Mouse (Mus musculus) heart, adult 18-20 months (tissue): ENCODE data around the gene Kcnc3. TPM values are rescaled to one million over a fixed set of nuclear protein-coding genes. Genes with fewer than 3 reads are reported as not detected.

ENCODE experiments used
- DNase-seq, 2 experiments: peaks; one replicate each; pipeline ENCODE4 v3.0.0; 2021 to 2022; ENCODE audit warnings: mixed read lengths in 1 of 2
- total RNA-seq, 2 experiments: library from RNA; stranded (reverse); gene quantifications; 2 replicates each; pipeline ENCODE4 v1.2.3; 2021

Kcnc3 gene
- total RNA-seq, 2 experiments from 2014 or later: 2.4 to 2.6 TPM

DNA sequence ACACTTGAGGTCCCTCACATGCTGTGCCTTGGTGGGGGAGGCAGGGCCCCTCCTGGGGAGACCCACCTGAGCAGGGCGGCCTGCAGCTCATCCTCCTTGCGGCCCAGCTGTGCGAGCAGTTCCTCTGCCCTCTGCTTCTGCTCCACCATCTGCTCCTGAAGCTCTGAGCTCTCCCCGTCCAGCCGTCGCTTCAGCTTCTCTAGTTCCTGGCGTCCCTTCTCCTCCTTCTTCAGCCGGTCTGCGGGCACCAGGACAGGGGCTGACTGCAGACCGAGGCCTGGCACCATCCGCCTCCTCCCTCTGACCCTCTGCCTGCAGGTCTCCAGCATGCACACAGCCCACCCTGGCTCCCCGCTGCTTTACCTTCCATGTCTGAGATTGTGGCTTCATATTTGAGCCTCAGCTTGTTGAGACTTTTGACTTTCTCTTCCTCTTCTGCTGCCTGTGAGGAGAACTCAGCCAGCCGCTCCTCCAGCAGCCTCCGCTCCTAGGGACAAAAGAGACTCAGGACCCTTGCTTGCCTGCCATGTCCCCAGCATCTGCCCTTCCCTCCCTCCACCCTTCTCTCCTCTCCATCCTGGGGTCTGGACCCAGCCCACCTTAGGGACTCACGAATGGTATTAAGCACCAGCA, 38.1 kb downstream of the Kcnc3 start:
- DNase-seq: no peak

GRCm38 (mm10) chr7:44630437-44630836, 40.0 kb downstream of the Kcnc3 start:
- no peak for DNase-seq

- DNase-seq: no peak
Observed at GRCm38 (mm10) chr7:44632676-44633075, 42.2 kb downstream of the Kcnc3 start.

- DNase-seq: peak in 1 of 2 experiments; percentile 7
Observed at GRCm38 (mm10) chr7:44633407-44633806, 42.9 kb downstream of the Kcnc3 start.

DNA sequence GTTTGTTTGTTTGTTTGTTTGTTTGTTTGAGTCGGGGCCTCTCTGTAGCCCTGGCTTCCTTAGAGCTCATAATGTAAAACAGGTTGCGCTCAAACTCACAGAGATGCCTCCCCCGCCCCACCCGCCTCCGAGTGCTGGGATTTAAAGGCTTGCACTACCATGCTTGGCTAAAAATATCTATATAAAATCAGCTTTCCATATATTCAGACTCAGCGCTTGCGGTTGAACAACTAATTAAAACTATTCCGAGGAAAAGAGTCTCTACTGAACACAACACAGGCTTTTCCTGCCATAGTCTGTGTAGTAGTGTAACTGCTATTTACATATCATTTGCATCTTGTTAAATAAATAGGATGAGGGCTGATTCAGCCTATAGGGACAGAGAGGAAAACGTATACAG, 46.2 kb downstream of the Kcnc3 start:
- DNase-seq: no peak

DNA sequence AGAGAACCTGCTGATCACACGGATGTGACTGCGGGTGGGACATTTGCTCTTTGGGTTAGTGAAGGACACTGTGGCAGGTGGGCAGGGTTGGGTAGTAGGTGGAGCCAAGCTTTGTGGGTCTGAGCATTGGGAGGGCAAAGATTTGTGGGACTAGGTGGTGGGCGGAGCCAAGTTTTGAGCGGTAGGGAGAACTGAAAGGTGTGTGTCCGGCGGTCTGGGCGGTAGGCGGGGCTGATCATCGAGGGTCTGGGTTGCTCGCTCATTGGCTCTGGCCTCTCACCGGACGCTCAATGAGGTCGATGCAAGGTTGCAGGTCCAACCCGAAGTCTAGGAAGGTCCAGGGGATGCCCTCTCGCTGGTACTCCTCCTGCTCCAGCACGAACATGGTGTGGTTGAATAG, 48.2 kb downstream of the Kcnc3 start:
- no peak for DNase-seq

- DNase-seq: no peak
Observed at GRCm38 (mm10) chr7:44640843-44641605, 50.6 kb downstream of the Kcnc3 start.

GRCm38 (mm10) chr7:44641887-44642286, 51.4 kb downstream of the Kcnc3 start:
- DNase-seq: peak in 1 of 2 experiments; percentile 33

DNA sequence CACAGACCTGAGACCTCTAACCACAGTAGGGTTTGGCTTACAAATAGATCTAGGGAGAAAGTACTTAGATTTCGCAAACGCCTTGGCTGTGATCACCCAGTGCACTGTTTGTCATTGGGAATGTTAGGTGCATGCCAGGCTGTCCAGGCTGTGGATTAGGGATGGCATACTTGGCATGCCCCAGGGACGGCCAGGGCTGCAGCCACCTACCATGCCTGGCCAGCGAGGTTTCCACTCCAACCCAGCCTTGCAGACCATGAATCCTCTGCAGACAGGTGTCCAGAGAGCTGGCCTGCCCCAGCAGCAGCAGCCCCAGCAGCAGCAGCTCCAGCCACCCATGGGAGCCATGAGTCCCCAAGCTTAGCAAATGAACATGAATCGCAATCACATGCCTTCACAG, 54.8 kb downstream of the Kcnc3 start:
- peak; percentile 19 to 28 for DNase-seq

- DNase-seq: peak; percentile 45 to 61
Observed at GRCm38 (mm10) chr7:44645951-44646350, 55.5 kb downstream of the Kcnc3 start.

- peak; percentile 61 to 85 for DNase-seq
Observed at GRCm38 (mm10) chr7:44647042-44647724, 56.7 kb downstream of the Kcnc3 start.

GRCm38 (mm10) chr7:44647729-44648128, 57.3 kb downstream of the Kcnc3 start:
- peak; percentile 63 for DNase-seq

DNA sequence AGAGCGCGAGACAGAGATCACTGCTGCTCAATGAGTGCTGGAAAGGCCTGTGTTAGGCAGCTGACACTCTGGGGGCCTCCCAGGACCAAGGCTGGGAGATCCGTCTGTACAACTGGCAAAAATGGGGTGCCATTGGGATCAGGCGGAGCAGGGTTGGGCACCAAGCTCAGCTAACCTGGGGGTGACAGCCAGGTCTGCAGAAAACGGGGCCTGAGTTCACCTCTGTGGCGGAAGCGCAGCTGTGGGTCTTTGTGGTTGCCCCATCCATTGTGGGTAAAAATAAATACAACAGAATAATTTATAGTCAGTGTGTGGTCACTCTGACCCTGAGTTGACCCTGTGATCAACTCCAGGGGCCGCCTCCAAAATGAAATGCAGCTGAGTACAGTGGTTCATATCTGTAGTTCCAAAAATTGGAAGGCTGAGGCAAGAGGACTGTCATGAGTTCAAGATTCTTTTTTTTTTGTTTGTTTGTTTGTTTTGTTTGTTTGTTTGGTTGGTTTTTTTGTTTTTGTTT, 58.7 kb downstream of the Kcnc3 start:
- peak in 1 of 2 experiments; percentile 10 for DNase-seq

GRCm38 (mm10) chr7:44649990-44650389, 59.5 kb downstream of the Kcnc3 start:
- peak in 1 of 2 experiments; percentile 64 for DNase-seq

GRCm38 (mm10) chr7:44651416-44651815, 61.0 kb downstream of the Kcnc3 start:
- no peak for DNase-seq

- no peak for DNase-seq
Observed at GRCm38 (mm10) chr7:44653773-44654172, 63.3 kb downstream of the Kcnc3 start.

Other genes starting within 250 kb of the Kcnc3 start
- gene Syt3, start 206.6 kb upstream of the Kcnc3 start, total RNA-seq: 1 to 10 TPM; 2.3 to 2.9 TPM
- under 1 TPM; 0.30 to 0.31 TPM for gene 1700008O03Rik, start 204.8 kb upstream of the Kcnc3 start, total RNA-seq
- gene Lrrc4b, start 161.6 kb upstream of the Kcnc3 start, total RNA-seq: 10 to 100 TPM; 31.2 to 66.0 TPM
- 1 to 10 TPM in 1 of 2 experiments, under 1 TPM in 1; 0.41 to 1.4 TPM for gene Aspdh, start 125.3 kb upstream of the Kcnc3 start, total RNA-seq
- 100 to 1,000 TPM in 1 of 2 experiments, 10 to 100 TPM in 1; 98.6 to 108 TPM for gene Josd2, start 122.7 kb upstream of the Kcnc3 start, total RNA-seq
- 10 to 100 TPM; 79.6 to 85.6 TPM for gene Emc10, start 94.1 kb upstream of the Kcnc3 start, total RNA-seq
- 1 to 10 TPM; 1.6 to 4.3 TPM for gene Fam71e1, start 94.1 kb upstream of the Kcnc3 start, total RNA-seq
- 10 to 100 TPM; 10.2 to 10.8 TPM for gene Mybpc2, start 66.0 kb upstream of the Kcnc3 start, total RNA-seq
- gene Spib, start 58.6 kb upstream of the Kcnc3 start, total RNA-seq: 1 to 10 TPM in 1 of 2 experiments, under 1 TPM in 1; 0.37 to 4.8 TPM
- gene Pold1, start 41.8 kb upstream of the Kcnc3 start, total RNA-seq: 10 to 100 TPM; 12.6 to 16.2 TPM
- 10 to 100 TPM; 43.9 to 47.3 TPM for gene Nr1h2, start 36.7 kb upstream of the Kcnc3 start, total RNA-seq
- gene Napsa, start 18.3 kb upstream of the Kcnc3 start, total RNA-seq: 1 to 10 TPM in 1 of 2 experiments, under 1 TPM in 1; 0.82 to 4.4 TPM
- 10 to 100 TPM; 86.9 to 95.7 TPM for gene Myh14, start 80.2 kb downstream of the Kcnc3 start, total RNA-seq
- gene Izumo2, start 118.1 kb downstream of the Kcnc3 start, total RNA-seq: not detected
- 10 to 100 TPM; 23.9 to 30.9 TPM for gene Vrk3, start 157.7 kb downstream of the Kcnc3 start, total RNA-seq
- gene Zfp473, start 160.4 kb downstream of the Kcnc3 start, total RNA-seq: not detected
- 10 to 100 TPM; 25.4 to 26.0 TPM for gene Nup62, start 225.4 kb downstream of the Kcnc3 start, total RNA-seq
- gene Il4i1, start 225.7 kb downstream of the Kcnc3 start, total RNA-seq: 1 to 10 TPM in 1 of 2 experiments, under 1 TPM in 1; 0.62 to 4.8 TPM
- 10 to 100 TPM; 60.2 to 62.7 TPM for gene Atf5, start 226.0 kb downstream of the Kcnc3 start, total RNA-seq